7 mouse cellular contexts compared by ENCODE assay signal in genomic region chr12:99560701-99561332, GRCm38 (mm10). TPM values are rescaled to one million over a fixed set of nuclear protein-coding genes. Genes with fewer than 3 reads are reported as not detected.
DNase-seq lines count a peak whose midpoint lies in the region; ATAC-seq and TF ChIP-seq lines count a peak whose summit lies in the region.

No protein-coding gene starts in this region.

- no peak for DNase-seq in spleen, adult 2 months (ENCODE audit: low read depth in 1 of 2, low spot score in 2 of 2)
- DNase-seq in spleen, postnatal 14 days (ENCODE audit: low spot score in 2 of 2), result no peak
- DNase-seq in forebrain, postnatal 0 days, result no peak
- peak; percentile 87 for DNase-seq in kidney, adult 11 months
- DNase-seq in mesoderm, embryonic 11.5 days (ENCODE audit: low read depth, low spot score), result peak; percentile 19
- no peak for DNase-seq in cerebellum, adult 9-11 months

- no peak for TF ChIP-seq CTCF in spleen, adult 2 months (IDR thresholded peaks at IDR 0.05; ENCODE audit: extremely low read depth, insufficient read depth, insufficient read length, insufficient replicate concordance)
- TF ChIP-seq CTCF in forebrain, postnatal 0 days (IDR thresholded peaks at IDR 0.05; ENCODE audit: low read depth), result no peak

- no peaks in the 10 kb centered on the region for H3K27me3 ChIP-seq in spleen, adult 2 months (ENCODE audit: control insufficient read depth, insufficient read depth, low read length)
- H3K27me3 ChIP-seq in forebrain, postnatal 0 days (ENCODE audit: insufficient read depth, low read length), result no peaks in the 10 kb centered on the region

- TF ChIP-seq POLR2A in spleen, adult 2 months (IDR thresholded peaks at IDR 0.05; ENCODE audit: low read depth, low read length), result no peak

- H3K9me3 ChIP-seq in forebrain, postnatal 0 days (ENCODE audit: low read length), result no peaks in the 10 kb centered on the region

- no peak for ATAC-seq in forebrain, postnatal 0 days
- no peak for ATAC-seq in erythroblast, adult 5-6 weeks (replicated peaks; ENCODE audit: low FRiP score, poor library complexity, severe bottlenecking)

- 0 out of 2 replicates have a peak overlapping the region, but pooled peaks have one; percentile 82 for H3K9ac ChIP-seq in forebrain, postnatal 0 days

- peaks cover 29% of the 10 kb centered on the region for H3K4me1 ChIP-seq in spleen, adult 2 months (ENCODE audit: control insufficient read depth, insufficient read depth, insufficient read length)
- 0 out of 2 replicates have a peak, but pooled peaks cover 13% of the 10 kb centered on the region for H3K4me1 ChIP-seq in forebrain, postnatal 0 days (ENCODE audit: insufficient read depth)

- H3K4me2 ChIP-seq in forebrain, postnatal 0 days (ENCODE audit: low read depth), result peak overlapping the region; percentile 74

- H3K27ac ChIP-seq in spleen, adult 2 months (ENCODE audit: insufficient read depth, low read length), result peak overlapping the region; percentile 46
- no peak overlapping the region for H3K27ac ChIP-seq in forebrain, postnatal 0 days (ENCODE audit: low read depth, low read length)

- peak overlapping the region; percentile 29; the same call in 1 of the 2 replicates for H3K4me3 ChIP-seq in spleen, adult 2 months (ENCODE audit: extremely low read depth, insufficient read depth, insufficient read length)
- H3K4me3 ChIP-seq in forebrain, postnatal 0 days (ENCODE audit: low read depth, low read length), result peak overlapping the region; percentile 89; the same call in 1 of the 2 replicates

- peaks cover 3% of the 10 kb centered on the region for H3K36me3 ChIP-seq in spleen, adult 2 months (ENCODE audit: control insufficient read depth, insufficient read depth, low read length)
- H3K36me3 ChIP-seq in forebrain, postnatal 0 days (ENCODE audit: insufficient read depth), result no peaks in the 10 kb centered on the region

- WGBS in spleen, adult 2 months, result 5% methylated on average over 11 of the region's 11 CpGs
- WGBS in forebrain, postnatal 0 days, result 56% methylated on average over 11 of the region's 11 CpGs

RNA-seq across cellular contexts. Expression of gene Foxn3, which starts 2.6 kb away (rescaled TPM):
- polyA plus RNA-seq in spleen, adult 2 months (2012; rRNA removed), result 37.8 and 54.8 TPM in 2 replicates
- total RNA-seq in forebrain, postnatal 0 days (2014; rRNA removed), result 32.8 and 34.2 TPM in 2 replicates
- polyA plus RNA-seq in forebrain, postnatal 0 days (2015; fragmentation: Nextera tagmentation; extraction: Ambion mirVana), result 44.1 and 61.3 TPM in 2 replicates
- 87.6 and 115 TPM in 2 replicates for total RNA-seq in erythroblast, adult 5-6 weeks (2015; ENCODE audit: low replicate concordance)
- total RNA-seq in erythroblast, adult 5-6 weeks (2017; ENCODE audit: low replicate concordance), result 84.3 and 113 TPM in 2 replicates

Comparison
In these comparisons a context has a peak if more than half of its experiments do, and no peak if none do; other contexts are left out.
1. DNase-seq: peak in kidney, adult 11 months (single experiment) and mesoderm, embryonic 11.5 days (single experiment); none in spleen, adult 2 months (0 of 2), spleen, postnatal 14 days (0 of 2), forebrain, postnatal 0 days (single experiment) and cerebellum, adult 9-11 months (single experiment).